Mouse (Mus musculus): ENCODE data around the gene Haus5. TPM values are rescaled to one million over a fixed set of nuclear protein-coding genes. Genes with fewer than 3 reads are reported as not detected.

The Haus5 gene
- total RNA-seq (2021): 1 to 10 TPM; 4.4 to 6.2 TPM
- long read RNA-seq, experiment 1, partial matches to known transcripts: 0 of 4 reads
- long read RNA-seq, experiment 1, other reads (novel, unspliced or antisense): 1 of 4 reads
- long read RNA-seq, experiment 2, partial matches to known transcripts: 0 of 2 reads
- long read RNA-seq, experiment 2, other reads (novel, unspliced or antisense): 0 of 2 reads

GRCm38 (mm10) chr7:30664529-30665200 is at the start of gene Haus5:
Gene Haus5, minus strand, starts transcription at chr7:30664994.
- DNase-seq: peak; percentile 92 to 96

GRCm38 (mm10) chr7:30711942-30712341 is 47.1 kb upstream of the Haus5 start, which contains the start of gene Atp4a:
Gene Atp4a, plus strand, starts transcription at chr7:30712209.
- no peak for DNase-seq

GRCm38 (mm10) chr7:30707441-30707840 is 42.6 kb upstream of the Haus5 start:
- DNase-seq: no peak

GRCm38 (mm10) chr7:30706214-30706882 is 41.6 kb upstream of the Haus5 start:
- DNase-seq: peak; percentile 26 to 40

GRCm38 (mm10) chr7:30698589-30698988 is 33.8 kb upstream of the Haus5 start, which contains the start of gene 2200002J24Rik:
Gene 2200002J24Rik, plus strand, starts transcription at chr7:30698926.
- no peak for DNase-seq

- DNase-seq: peak in 1 of 2 experiments; percentile 12
Measured at GRCm38 (mm10) chr7:30698101-30698500, 33.3 kb upstream of the Haus5 start.

- DNase-seq: no peak
Measured at GRCm38 (mm10) chr7:30688325-30688724, 23.5 kb upstream of the Haus5 start.

GRCm38 (mm10) chr7:30683425-30683824 is 18.6 kb upstream of the Haus5 start:
- DNase-seq: no peak

- peak; percentile 55 to 57 for DNase-seq
Measured at GRCm38 (mm10) chr7:30681897-30682296, 17.1 kb upstream of the Haus5 start.

- peak; percentile 73 to 80 for DNase-seq
Measured at GRCm38 (mm10) chr7:30678263-30678975, 13.6 kb upstream of the Haus5 start.

GRCm38 (mm10) chr7:30671480-30671879 is 6.7 kb upstream of the Haus5 start, which contains the start of gene Pmis2:
Gene Pmis2, minus strand, starts transcription at chr7:30671605.
- no peak for DNase-seq

GRCm38 (mm10) chr7:30669229-30669628 is 4.4 kb upstream of the Haus5 start:
- DNase-seq: no peak

- peak in 1 of 2 experiments; percentile 20 for DNase-seq
Measured at GRCm38 (mm10) chr7:30665321-30665720, 527 bp upstream of the Haus5 start.

GRCm38 (mm10) chr7:30649591-30650540 is 14.9 kb downstream of the Haus5 start, which contains the start of gene Rbm42:
Gene Rbm42, minus strand, starts transcription at chr7:30650317.
- peak; percentile 98 to 100 for DNase-seq

- DNase-seq: no peak
Measured at GRCm38 (mm10) chr7:30639083-30639482, 25.7 kb downstream of the Haus5 start.

- no peak for DNase-seq
Measured at GRCm38 (mm10) chr7:30636395-30636794, 28.4 kb downstream of the Haus5 start.

- no peak for DNase-seq
Measured at GRCm38 (mm10) chr7:30635752-30636151, 29.0 kb downstream of the Haus5 start, which contains the start of gene Etv2. Gene Etv2, minus strand, starts transcription at chr7:30635852.

- DNase-seq: peak; percentile 18 to 28
Measured at GRCm38 (mm10) chr7:30634621-30635020, 30.2 kb downstream of the Haus5 start.

- DNase-seq: no peak
Measured at GRCm38 (mm10) chr7:30633762-30634412, 30.9 kb downstream of the Haus5 start.

- no peak for DNase-seq
Measured at GRCm38 (mm10) chr7:30629013-30629412, 35.8 kb downstream of the Haus5 start.

All from heart, adult 18-20 months (tissue).